Mouse (Mus musculus) MEL (cell line): ENCODE data around the gene Smok3b. TPM values are rescaled to one million over a fixed set of nuclear protein-coding genes. Genes with fewer than 3 reads are reported as not detected.

Source experiments
- DNase-seq: peaks from one replicate; pipeline ENCODE4 v3.0.0; 2011; ENCODE audit warnings: low read depth, low spot score
- H3K27ac ChIP-seq: 2 replicates; pipeline ENCODE4 v1.5.1; 2012; ENCODE audit warnings: low read depth, mild to moderate bottlenecking, control low read depth, low read length, moderate library complexity; ENCODE audit not compliant: control insufficient read depth
- H3K27me3 ChIP-seq, 2 experiments: fragments of 150-350 bp in 1 of 2; sonication (generic) in 1 of 2; 2 replicates each; pipeline ENCODE4 v1.6.1; 2012; ENCODE audit warnings: low read length in 2 of 2, mild to moderate bottlenecking in 2 of 2, improper control_type of control experiment in 1 of 2, moderate library complexity in 1 of 2; ENCODE audit not compliant: insufficient read depth in 2 of 2, control insufficient read depth in 1 of 2
- H3K36me3 ChIP-seq, 2 experiments: 2 replicates each; pipeline ENCODE4 v1.6.1; 2012 to 2014; ENCODE audit warnings: low read length in 2 of 2, improper control_type of control experiment in 1 of 2, inconsistent platforms in 1 of 2, mild to moderate bottlenecking in 1 of 2; ENCODE audit not compliant: insufficient read depth in 2 of 2, control insufficient read depth in 1 of 2
- H3K4me1 ChIP-seq, 2 experiments: fragments of 150-350 bp in 1 of 2; sonication (generic) in 1 of 2; 2 replicates each; pipeline ENCODE4 v1.6.1; 2012; ENCODE audit warnings: low read length in 2 of 2, improper control_type of control experiment in 1 of 2, mild to moderate bottlenecking in 1 of 2; ENCODE audit not compliant: insufficient read depth in 2 of 2, control insufficient read depth in 1 of 2
- H3K4me3 ChIP-seq, 2 experiments: fragments of 150-350 bp in 1 of 2; sonication (generic) in 1 of 2; 2 replicates each; pipeline ENCODE4 v1.5.1; 2012; ENCODE audit warnings: low read depth in 2 of 2, low read length in 2 of 2, mild to moderate bottlenecking in 2 of 2, moderate library complexity in 2 of 2, control low read depth in 1 of 2, improper control_type of control experiment in 1 of 2; ENCODE audit not compliant: control insufficient read depth in 1 of 2, insufficient read depth in 1 of 2
- H3K79me2 ChIP-seq: 2 replicates; pipeline ENCODE4 v1.6.1; 2012; ENCODE audit warnings: mild to moderate bottlenecking, low read length, moderate library complexity; ENCODE audit not compliant: control insufficient read depth, poor library complexity, insufficient read depth
- H3K9ac ChIP-seq: 2 replicates; pipeline ENCODE4 v1.6.1; 2012; ENCODE audit warnings: low read depth, mild to moderate bottlenecking, control low read depth, low read length, moderate library complexity; ENCODE audit not compliant: control insufficient read depth, poor library complexity, severe bottlenecking
- H3K9me3 ChIP-seq: fragments of 150-350 bp; sonication (generic); replicated peaks from 2 replicates; pipeline ENCODE4 v1.6.1; 2012; ENCODE audit warnings: mild to moderate bottlenecking, low read length, improper control_type of control experiment, moderate library complexity; ENCODE audit not compliant: insufficient read depth
- BHLHE40 ChIP-seq: IDR thresholded peaks from 2 replicates; pipeline ENCODE4 v1.6.1; 2012; ENCODE audit warnings: low read depth, mild to moderate bottlenecking, inconsistent platforms, low read length, improper control_type of control experiment, borderline replicate concordance
- CHD1 ChIP-seq: IDR thresholded peaks from 2 replicates; pipeline ENCODE4 v1.6.1; 2012; ENCODE audit warnings: low read depth, mild to moderate bottlenecking, inconsistent platforms, low read length, improper control_type of control experiment
- CHD2 ChIP-seq: IDR thresholded peaks from 2 replicates; pipeline ENCODE4 v1.6.1; 2011; ENCODE audit warnings: low read length, improper control_type of control experiment
- CTCF ChIP-seq, 3 experiments: IDR thresholded peaks in 2 of 3; conservative IDR thresholded peaks in 1 of 3; 2 replicates each; pipeline ENCODE4 v1.5.1; 2011 to 2012; ENCODE audit warnings: low read length in 3 of 3, low read depth in 2 of 3, mild to moderate bottlenecking in 2 of 3, improper control_type of control experiment in 1 of 3, inconsistent platforms in 1 of 3, mixed read lengths in 1 of 3, moderate library complexity in 1 of 3; ENCODE audit not compliant: control insufficient read depth in 1 of 3, insufficient read depth in 1 of 3, poor library complexity in 1 of 3, severe bottlenecking in 1 of 3
- E2F4 ChIP-seq: IDR thresholded peaks from 2 replicates; pipeline ENCODE4 v1.6.1; 2011; ENCODE audit warnings: low read depth, low read length, improper control_type of control experiment, borderline replicate concordance
- ELF1 ChIP-seq: IDR thresholded peaks from 2 replicates; pipeline ENCODE4 v1.6.1; 2014; ENCODE audit warnings: low read depth, mild to moderate bottlenecking, inconsistent platforms, low read length, improper control_type of control experiment, moderate library complexity
- EP300 ChIP-seq, 2 experiments: IDR thresholded peaks; 2 replicates each; pipeline ENCODE4 v1.6.1; 2011; ENCODE audit warnings: improper control_type of control experiment in 2 of 2, low read length in 2 of 2, low read depth in 1 of 2, mild to moderate bottlenecking in 1 of 2
- GABPA ChIP-seq: IDR thresholded peaks from 2 replicates; pipeline ENCODE4 v1.6.1; 2012; ENCODE audit warnings: low read depth, mild to moderate bottlenecking, inconsistent platforms, low read length, improper control_type of control experiment, moderate library complexity
- GATA1 ChIP-seq: IDR thresholded peaks from 2 replicates; pipeline ENCODE4 v1.6.1; 2011; ENCODE audit warnings: low read depth, low read length, improper control_type of control experiment
- HCFC1 ChIP-seq: IDR thresholded peaks from 2 replicates; pipeline ENCODE4 v1.6.1; 2012; ENCODE audit warnings: low read depth, mild to moderate bottlenecking, inconsistent platforms, low read length, improper control_type of control experiment, moderate library complexity
- JUND ChIP-seq: IDR thresholded peaks from 2 replicates; pipeline ENCODE4 v1.6.1; 2011; ENCODE audit warnings: low read depth, mild to moderate bottlenecking, improper control_type of control experiment, low read length
- KAT2A ChIP-seq: conservative IDR thresholded peaks from 2 replicates; pipeline ENCODE4 v1.6.1; 2012; ENCODE audit warnings: low read depth, low read length, improper control_type of control experiment, inconsistent platforms
- MAFK ChIP-seq: IDR thresholded peaks from 2 replicates; pipeline ENCODE4 v1.6.1; 2011; ENCODE audit warnings: low read depth, mild to moderate bottlenecking, low read length, improper control_type of control experiment, borderline replicate concordance
- MAX ChIP-seq: IDR thresholded peaks from 2 replicates; pipeline ENCODE4 v1.6.1; 2011; ENCODE audit warnings: low read length, improper control_type of control experiment
- MYB ChIP-seq: IDR thresholded peaks from 2 replicates; pipeline ENCODE4 v1.6.1; 2011; ENCODE audit warnings: mild to moderate bottlenecking, low read depth, low read length, improper control_type of control experiment
- MYC ChIP-seq: IDR thresholded peaks from 2 replicates; pipeline ENCODE4 v1.6.1; 2011; ENCODE audit warnings: low read depth, mild to moderate bottlenecking, low read length, improper control_type of control experiment, moderate library complexity
- NELFE ChIP-seq: IDR thresholded peaks from 2 replicates; pipeline ENCODE4 v1.6.1; 2011; ENCODE audit warnings: low read depth, low read length, improper control_type of control experiment
- POLR2A ChIP-seq, 2 experiments: IDR thresholded peaks; 2 replicates each; pipeline ENCODE4 v1.6.1; 2011 to 2012; ENCODE audit warnings: low read length in 2 of 2, mild to moderate bottlenecking in 2 of 2, control low read depth in 1 of 2, improper control_type of control experiment in 1 of 2, low read depth in 1 of 2, moderate library complexity in 1 of 2; ENCODE audit not compliant: control insufficient read depth in 1 of 2, insufficient read depth in 1 of 2, poor library complexity in 1 of 2
- POLR2AphosphoS2 ChIP-seq: IDR thresholded peaks from 2 replicates; pipeline ENCODE4 v1.6.1; 2011; ENCODE audit warnings: low read length, improper control_type of control experiment
- POLR2AphosphoS5 ChIP-seq: IDR thresholded peaks from 2 replicates; pipeline ENCODE4 v1.6.1; 2012; ENCODE audit warnings: low read depth, borderline replicate concordance, mild to moderate bottlenecking, inconsistent platforms, low read length, moderate library complexity, mixed read lengths
- RAD21 ChIP-seq: IDR thresholded peaks from 2 replicates; pipeline ENCODE4 v1.6.1; 2011; ENCODE audit warnings: mild to moderate bottlenecking, low read depth, low read length, improper control_type of control experiment
- RCOR1 ChIP-seq: IDR thresholded peaks from 2 replicates; pipeline ENCODE4 v1.6.1; 2012; ENCODE audit warnings: low read depth, mild to moderate bottlenecking, inconsistent platforms, low read length, improper control_type of control experiment
- SIN3A ChIP-seq: IDR thresholded peaks from 2 replicates; pipeline ENCODE4 v1.6.1; 2012; ENCODE audit warnings: low read length, improper control_type of control experiment, inconsistent platforms
- SMC3 ChIP-seq: IDR thresholded peaks from 2 replicates; pipeline ENCODE4 v1.6.1; 2011; ENCODE audit warnings: low read depth, low read length, improper control_type of control experiment
- TAL1 ChIP-seq: IDR thresholded peaks from 2 replicates; pipeline ENCODE4 v1.6.1; 2012; ENCODE audit warnings: mild to moderate bottlenecking, inconsistent platforms, low read length, moderate library complexity, mixed read lengths
- TBP ChIP-seq: IDR thresholded peaks from 2 replicates; pipeline ENCODE4 v1.8.0; 2011; ENCODE audit warnings: low read depth, low read length, improper control_type of control experiment
- USF2 ChIP-seq, 2 experiments: IDR thresholded peaks; 2 replicates each; pipeline ENCODE4 v1.6.1; 2011 to 2012; ENCODE audit warnings: improper control_type of control experiment in 2 of 2, low read length in 2 of 2, borderline replicate concordance in 1 of 2, inconsistent platforms in 1 of 2, low read depth in 1 of 2, mild to moderate bottlenecking in 1 of 2; ENCODE audit not compliant: insufficient read depth in 1 of 2
- ZC3H11A ChIP-seq: IDR thresholded peaks from 2 replicates; pipeline ENCODE4 v1.6.1; 2012; ENCODE audit warnings: low read depth, mild to moderate bottlenecking, inconsistent platforms, low read length, improper control_type of control experiment
- ZKSCAN1 ChIP-seq: IDR thresholded peaks from 2 replicates; pipeline ENCODE4 v1.6.1; 2012; ENCODE audit warnings: low read depth, mild to moderate bottlenecking, inconsistent platforms, low read length, improper control_type of control experiment, moderate library complexity
- ZMIZ1 ChIP-seq: IDR thresholded peaks from 2 replicates; pipeline ENCODE4 v1.6.1; 2012; ENCODE audit warnings: low read depth, mild to moderate bottlenecking, inconsistent platforms, low read length, improper control_type of control experiment, moderate library complexity
- ZNF384 ChIP-seq: IDR thresholded peaks from 2 replicates; pipeline ENCODE4 v1.6.1; 2012; ENCODE audit warnings: low read depth, mild to moderate bottlenecking, inconsistent platforms, low read length, improper control_type of control experiment
- polyA plus RNA-seq, 2 experiments: library from polyadenylated mRNA; stranded (reverse) in 1 of 2; unstranded in 1 of 2; fragments of >175 nt in 1 of 2; fragments of >200 nt in 1 of 2; gene quantifications; 2 replicates each; pipeline versions ENCODE4 v1.2.1 to v1.2.4; 2012; ENCODE audit warnings: low replicate concordance in 2 of 2, low read depth in 1 of 2; ENCODE audit not compliant: insufficient read length in 2 of 2, insufficient read depth in 1 of 2, missing spikeins in 1 of 2
- total RNA-seq: library from RNA; depleted of rRNA; stranded (reverse); fragments of 300-350 nt; gene quantifications from 2 replicates; pipeline ENCODE4 v1.2.3, GENCODE M21; 2012

The Smok3b gene
- total and polyA plus RNA-seq, 3 experiments = not detected

- peaks cover 2 to 4% of the 10 kb centered on the region in 2 experiments; a peak in 3 of 4 replicates for H3K4me1 ChIP-seq
- peaks cover 0 to 2% of the 10 kb centered on the region in 2 experiments; a peak in 1 of 4 replicates for H3K27me3 ChIP-seq
- H3K79me2 ChIP-seq = peaks cover 42% of the 10 kb centered on the region
- peak; percentile 41 for DNase-seq
- H3K27ac ChIP-seq = no peak overlapping the region
- H3K9ac ChIP-seq = peak overlapping the region; percentile 59
- peaks cover 3 to 20% of the 10 kb centered on the region in 2 experiments for H3K36me3 ChIP-seq
- H3K4me3 ChIP-seq = peak overlapping the region; percentile 39 to 53
- TF ChIP-seq E2F4 (no peak), TBP (no peak), POLR2AphosphoS2 (no peak), GATA1 (no peak), USF2 (IDR thresholded peaks at IDR 0.05; ENCODE audit: borderline replicate concordance in 1 of 2, insufficient read depth in 1 of 2, low read depth in 1 of 2, low read length in 2 of 2) (no peak), TAL1 (no peak), JUND (no peak), BHLHE40 (no peak), ELF1 (no peak), ZKSCAN1 (no peak), ZNF384 (no peak), MAX (no peak), CTCF (IDR thresholded peaks at IDR 0.05 in 2 of 3, conservative IDR thresholded peaks at IDR 0.05 in 1 of 3; ENCODE audit: control insufficient read depth in 1 of 3, insufficient read depth in 1 of 3, low read depth in 2 of 3, low read length in 3 of 3, poor library complexity in 1 of 3, severe bottlenecking in 1 of 3) (no peak), CHD1 (no peak), POLR2AphosphoS5 (no peak), ZC3H11A (no peak), RAD21 (no peak), RCOR1 (no peak)
- no peaks in the 10 kb centered on the region for H3K9me3 ChIP-seq
Measured at GRCm38 (mm10) chr5:138084507-138084906, 63.3 kb downstream of the Smok3b start.

GRCm38 (mm10) chr5:138084996-138085395 lies 63.8 kb downstream of the Smok3b start, which contains the start of gene Zkscan1:
Gene Zkscan1, plus strand, starts transcription at chr5:138085084.
- Histone ChIP-seq H3K9ac (peak within 1 kb of the TSS; percentile 97), H3K4me1 (peaks cover 2 to 4% of the 10 kb centered on the region in 2 experiments; a peak in 3 of 4 replicates), H3K4me3 (peak within 1 kb of the TSS; percentile 89 to 91), H3K27me3 (peaks cover 0 to 2% of the 10 kb centered on the region in 2 experiments; a peak in 1 of 4 replicates), H3K9me3 (no peaks in the 10 kb centered on the region), H3K27ac (peak within 1 kb of the TSS; percentile 36), H3K36me3 (peaks cover 3 to 20% of the 10 kb centered on the region in 2 experiments), H3K79me2 (peaks cover 42% of the 10 kb centered on the region)
- DNase-seq = peak; percentile 95
- TF ChIP-seq ZC3H11A = no peak
- peak; percentile 95 for TF ChIP-seq NELFE
- peak; percentile 98 for TF ChIP-seq ELF1
- peak; percentile 78 to 95; a peak in 3 of 4 replicates for TF ChIP-seq POLR2A (IDR thresholded peaks at IDR 0.05; ENCODE audit: control insufficient read depth in 1 of 2, insufficient read depth in 1 of 2, low read depth in 1 of 2, low read length in 2 of 2, poor library complexity in 1 of 2)
- no peak for TF ChIP-seq TAL1
- peak; percentile 65; the same call in 1 of the 2 replicates for TF ChIP-seq MYC
- peak; percentile 90 for TF ChIP-seq SIN3A
- peak; percentile 70 for TF ChIP-seq ZMIZ1
- no peak for TF ChIP-seq RCOR1
- TF ChIP-seq TBP = peak; percentile 94
- no peak for TF ChIP-seq MAFK
- peak; percentile 70; the same call in 1 of the 2 replicates for TF ChIP-seq KAT2A
- TF ChIP-seq JUND = no peak
- TF ChIP-seq GATA1 = 0 out of 2 replicates have a peak, but pooled peaks have one; percentile 2
- no peak for TF ChIP-seq E2F4
- peak; percentile 92 for TF ChIP-seq HCFC1
- no peak for TF ChIP-seq EP300 (IDR thresholded peaks at IDR 0.05; ENCODE audit: low read depth in 1 of 2, low read length in 2 of 2)
- no peak for TF ChIP-seq CTCF (IDR thresholded peaks at IDR 0.05 in 2 of 3, conservative IDR thresholded peaks at IDR 0.05 in 1 of 3; ENCODE audit: control insufficient read depth in 1 of 3, insufficient read depth in 1 of 3, low read depth in 2 of 3, low read length in 3 of 3, poor library complexity in 1 of 3, severe bottlenecking in 1 of 3)
- no peak; the same call in 1 of the 2 replicates for TF ChIP-seq GABPA
- TF ChIP-seq SMC3 = no peak
- peak; percentile 27; the same call in 1 of the 2 replicates for TF ChIP-seq MAX
- no peak for TF ChIP-seq CHD2
- TF ChIP-seq MYB = no peak
- TF ChIP-seq POLR2AphosphoS2 = peak; percentile 88
